Mouse (Mus musculus) spleen, postnatal 36 days (tissue): ENCODE measurements around the gene Psmc1.

Experiments used
- DNase-seq, 2 experiments: peaks; one replicate each; pipeline ENCODE4 v3.0.0; 2022; ENCODE audit warnings: low spot score in 2 of 2, mixed read lengths in 1 of 2

Psmc1 gene

DNA sequence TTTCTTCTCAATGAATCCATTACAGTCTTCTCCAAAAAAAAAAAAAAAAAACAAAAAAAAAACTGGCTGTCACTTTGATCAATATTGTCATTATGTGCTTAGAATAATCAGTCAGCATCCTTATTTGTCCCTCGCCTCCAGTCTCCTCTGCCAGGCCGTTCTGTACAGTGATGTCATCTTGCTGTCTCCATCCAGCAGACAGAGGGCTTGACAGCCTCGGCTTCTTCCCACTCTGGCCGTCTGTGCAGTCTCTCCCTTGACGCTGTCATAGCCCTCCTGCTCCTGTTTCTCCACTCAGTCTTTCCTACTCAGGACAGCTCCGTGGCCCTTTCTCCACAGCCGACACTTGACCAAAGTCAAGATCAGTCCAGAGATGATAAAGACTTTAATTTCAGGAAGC lies 62.5 kb downstream of the Psmc1 start:
- no peak for DNase-seq
